Mouse (Mus musculus): ENCODE measurements around the gene Gm21981.
"Not testable (repeated sequence)": the region's sequence is repeated elsewhere in the genome, so short reads cannot be mapped to it uniquely, and the experiment has no call there.

Gene Gm21981

GRCm38 (mm10) chr17:47664474-47664873 lies 29.8 kb downstream of the Gm21981 start:
- in situ Hi-C loops (cut with MseI, MboI) = no loop called here

GRCm38 (mm10) chr17:47663009-47663713 lies 31.1 kb downstream of the Gm21981 start:
- in situ Hi-C loops (cut with MseI, MboI) = no loop called here

- in situ Hi-C loops (cut with MseI, MboI) = no loop called here
Measured at GRCm38 (mm10) chr17:47658741-47659243, 35.5 kb downstream of the Gm21981 start.

GRCm38 (mm10) chr17:47657901-47658300 lies 36.4 kb downstream of the Gm21981 start:
- in situ Hi-C loops (cut with MseI, MboI) = no loop called here

GRCm38 (mm10) chr17:47655697-47656096 lies 38.6 kb downstream of the Gm21981 start:
- in situ Hi-C loops (cut with MseI, MboI) = no loop called here

- in situ Hi-C loops (cut with MseI, MboI) = not testable (repeated sequence)
Measured at GRCm38 (mm10) chr17:47654346-47654745, 39.9 kb downstream of the Gm21981 start.

- in situ Hi-C loops (cut with MseI, MboI) = no loop called here
Measured at GRCm38 (mm10) chr17:47651953-47652352, 42.3 kb downstream of the Gm21981 start.

GRCm38 (mm10) chr17:47648966-47649365 lies 45.3 kb downstream of the Gm21981 start:
- in situ Hi-C loops (cut with MseI, MboI) = no loop called here

GRCm38 (mm10) chr17:47646683-47647082 lies 47.6 kb downstream of the Gm21981 start:
- in situ Hi-C loops (cut with MseI, MboI) = no loop called here

- in situ Hi-C loops (cut with MseI, MboI) = loop anchor here in 1 of 2 experiments (5.0 kb wide), 1 partner anchor 34 kb away; no protein-coding TSS in a partner anchor
Measured at GRCm38 (mm10) chr17:47642992-47643391, 51.3 kb downstream of the Gm21981 start.
